Mouse (Mus musculus) layer of hippocampus, adult 9-11 months (tissue): ENCODE measurements at regions not wholly inside any gene's neighbourhood (a gene's known extent, or its start where the extent isn't known, plus 50 kb on each side); places are given as distances from the start of the nearest gene placed in this dataset.
"Not testable (repeated sequence)": the region's sequence is repeated elsewhere in the genome, so short reads cannot be mapped to it uniquely, and the experiment has no call there.

Experiments used
- DNase-seq: peaks from one replicate; pipeline ENCODE4 v3.0.0; 2022

GRCm38 (mm10) chr5:56207877-56208276, 1509.9 kb upstream of the Pcdh7 start:
- DNase-seq: no peak

DNA sequence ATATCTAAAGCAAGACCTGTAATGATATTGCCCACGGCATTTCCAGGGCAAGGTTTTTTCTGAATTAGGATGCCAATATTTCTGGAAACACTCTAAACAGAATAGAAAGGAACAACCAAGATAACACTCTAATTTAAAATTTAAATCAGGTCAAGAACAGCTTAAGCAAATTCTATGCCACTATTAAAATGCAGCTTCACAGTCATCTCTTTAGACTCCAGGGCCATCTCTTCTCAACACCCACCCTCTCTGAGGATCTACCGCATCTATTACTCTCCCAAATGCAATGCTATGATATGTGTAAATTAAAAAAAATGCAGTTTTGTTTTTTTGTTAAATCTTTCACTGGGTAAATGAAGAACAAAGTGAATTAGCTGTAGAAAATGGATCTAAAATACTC, 1501.9 kb upstream of the Pcdh7 start:
- no peak for DNase-seq

DNA sequence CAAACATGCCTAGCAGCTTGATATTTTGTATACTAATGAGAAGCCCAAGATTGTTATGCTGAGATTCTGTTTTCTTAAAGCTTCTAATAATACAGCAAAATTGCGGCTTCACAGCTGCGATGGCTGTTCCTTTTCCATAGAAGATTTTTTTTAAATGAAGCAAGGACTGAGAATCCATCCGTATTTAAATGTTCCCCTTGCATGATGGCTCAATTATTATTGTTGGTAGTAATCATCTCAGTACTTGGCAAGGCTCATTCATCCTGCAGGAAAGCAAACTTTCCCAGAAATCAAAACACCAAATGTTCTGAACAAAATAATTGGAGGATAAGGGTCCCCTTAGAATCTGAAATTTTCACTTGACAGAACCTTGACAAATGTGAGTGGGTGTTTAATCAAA, 1451.6 kb upstream of the Pcdh7 start:
- peak; percentile 15 for DNase-seq

DNA sequence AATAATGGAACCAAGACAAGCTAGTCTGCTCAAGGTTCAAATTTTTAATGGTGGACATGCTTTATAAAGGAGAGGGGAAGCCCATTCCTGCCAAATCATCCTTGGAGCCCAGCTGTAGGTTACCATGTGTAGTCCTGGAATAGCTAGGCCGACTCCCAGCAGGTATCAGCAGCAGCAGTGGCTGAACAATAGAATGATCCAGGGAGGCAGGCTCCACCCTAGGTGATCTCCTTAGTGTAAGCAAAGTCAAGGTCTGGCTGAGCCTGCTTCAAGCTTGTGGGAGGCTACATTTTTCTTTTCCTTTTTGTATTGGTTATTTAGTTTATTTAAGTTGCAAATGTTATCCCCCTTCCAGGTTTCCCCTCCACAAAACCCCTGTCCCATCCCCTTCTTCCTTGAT, 1426.1 kb upstream of the Pcdh7 start:
- not testable (repeated sequence) for DNase-seq
